Mouse (Mus musculus) CH12.LX (cell line): ENCODE data around the gene Vgll1. TPM values are rescaled to one million over a fixed set of nuclear protein-coding genes. Genes with fewer than 3 reads are reported as not detected.

Experiments
- DNase-seq: peaks from one replicate; pipeline ENCODE4 v3.0.0-alpha.2; 2013; ENCODE audit errors: extremely low read depth
- H3K27ac ChIP-seq: 2 replicates; pipeline ENCODE4 v1.5.1; 2012; ENCODE audit warnings: low read depth, mild to moderate bottlenecking, control low read depth, moderate library complexity; ENCODE audit not compliant: insufficient read depth
- H3K27me3 ChIP-seq: replicated peaks from 2 replicates; pipeline ENCODE3; 2012; ENCODE audit warnings: inconsistent platforms
- H3K36me3 ChIP-seq, 2 experiments: replicated peaks in 1 of 2; 2 replicates each; pipeline versions ENCODE3 to v1.6.1; 2012; ENCODE audit warnings: inconsistent platforms in 1 of 2, low read length in 1 of 2, mild to moderate bottlenecking in 1 of 2, mixed read lengths in 1 of 2, moderate library complexity in 1 of 2; ENCODE audit not compliant: control insufficient read depth in 1 of 2, insufficient read depth in 1 of 2
- H3K4me1 ChIP-seq, 2 experiments: 2 replicates each; pipeline ENCODE4 v1.6.1; 2012; ENCODE audit warnings: inconsistent platforms in 1 of 2, moderate library complexity in 1 of 2; ENCODE audit not compliant: insufficient read depth in 2 of 2, control insufficient read depth in 1 of 2
- H3K4me2 ChIP-seq: 2 replicates; pipeline ENCODE4 v1.6.1; 2012; ENCODE audit warnings: low read depth, mild to moderate bottlenecking, control low read depth; ENCODE audit not compliant: poor library complexity, insufficient read depth, severe bottlenecking
- H3K4me3 ChIP-seq, 3 experiments: fragments of 150-350 bp in 1 of 3; sonication (generic) in 1 of 3; replicated peaks in 1 of 3; 2 replicates each; pipeline versions ENCODE3 to v1.5.1; 2011 to 2012; ENCODE audit warnings: low read depth in 2 of 3, low read length in 2 of 3, mild to moderate bottlenecking in 2 of 3, moderate library complexity in 2 of 3, control low read depth in 1 of 3, improper control_type of control experiment in 1 of 3, inconsistent platforms in 1 of 3, mixed read lengths in 1 of 3; ENCODE audit not compliant: poor library complexity in 1 of 3
- H3K79me2 ChIP-seq: replicated peaks from 2 replicates; pipeline ENCODE4 v1.6.1; 2012; ENCODE audit warnings: mild to moderate bottlenecking, moderate library complexity; ENCODE audit not compliant: control insufficient read depth, poor library complexity, insufficient read depth, severe bottlenecking; ENCODE audit errors: extremely low read depth
- H3K9ac ChIP-seq: 2 replicates; pipeline ENCODE4 v1.6.1; 2012; ENCODE audit warnings: low read depth, mild to moderate bottlenecking, control low read depth, moderate library complexity; ENCODE audit not compliant: insufficient read depth
- H3K9me3 ChIP-seq: replicated peaks from 2 replicates; pipeline ENCODE3; 2012; ENCODE audit warnings: low read length, inconsistent platforms, mixed read lengths
- CTCF ChIP-seq, 2 experiments: IDR thresholded peaks in 1 of 2; conservative IDR thresholded peaks in 1 of 2; 2 replicates each; pipeline ENCODE4 v1.5.1; 2011 to 2012; ENCODE audit warnings: low read depth in 2 of 2, low read length in 2 of 2, improper control_type of control experiment in 1 of 2, inconsistent platforms in 1 of 2, mild to moderate bottlenecking in 1 of 2, moderate library complexity in 1 of 2
- E2F4 ChIP-seq: IDR thresholded peaks from 2 replicates; pipeline ENCODE4 v1.6.1; 2011; ENCODE audit warnings: low read depth, low read length, improper control_type of control experiment; ENCODE audit not compliant: insufficient replicate concordance
- EP300 ChIP-seq: IDR thresholded peaks from 2 replicates; pipeline ENCODE4 v1.6.1; 2011; ENCODE audit warnings: low read length, improper control_type of control experiment
- ETS1 ChIP-seq: conservative IDR thresholded peaks from 2 replicates; pipeline ENCODE4 v1.6.1; 2012; ENCODE audit warnings: low read depth, mild to moderate bottlenecking, inconsistent platforms, low read length, improper control_type of control experiment, moderate library complexity
- HCFC1 ChIP-seq: IDR thresholded peaks from 2 replicates; pipeline ENCODE4 v1.6.1; 2012; ENCODE audit warnings: low read depth, mild to moderate bottlenecking, inconsistent platforms, low read length, improper control_type of control experiment
- JUND ChIP-seq: conservative IDR thresholded peaks from 2 replicates; pipeline ENCODE4 v1.6.1; 2011; ENCODE audit warnings: low read depth, low read length, improper control_type of control experiment
- KAT2A ChIP-seq: IDR thresholded peaks from 2 replicates; pipeline ENCODE4 v1.6.1; 2012; ENCODE audit warnings: low read length, improper control_type of control experiment, inconsistent platforms; ENCODE audit not compliant: insufficient replicate concordance
- MAFK ChIP-seq: IDR thresholded peaks from 2 replicates; pipeline ENCODE4 v1.6.1; 2011; ENCODE audit warnings: low read length, improper control_type of control experiment; ENCODE audit not compliant: insufficient replicate concordance
- MAX ChIP-seq: IDR thresholded peaks from 2 replicates; pipeline ENCODE4 v1.6.1; 2011; ENCODE audit warnings: low read length, improper control_type of control experiment
- MEF2A ChIP-seq: IDR thresholded peaks from 2 replicates; pipeline ENCODE4 v1.6.1; 2014; ENCODE audit warnings: low read depth, mild to moderate bottlenecking, inconsistent platforms, low read length, improper control_type of control experiment, borderline replicate concordance
- NELFE ChIP-seq: IDR thresholded peaks from 2 replicates; pipeline ENCODE4 v1.6.1; 2011; ENCODE audit warnings: low read depth, low read length, improper control_type of control experiment
- PAX5 ChIP-seq: IDR thresholded peaks from 2 replicates; pipeline ENCODE4 v1.6.1; 2012; ENCODE audit warnings: low read length, inconsistent platforms, mixed read lengths
- POLR2AphosphoS2 ChIP-seq: IDR thresholded peaks from 2 replicates; pipeline ENCODE4 v1.6.1; 2011; ENCODE audit warnings: low read depth, low read length, improper control_type of control experiment
- RAD21 ChIP-seq: IDR thresholded peaks from 2 replicates; pipeline ENCODE4 v1.6.1; 2011; ENCODE audit warnings: low read depth, mild to moderate bottlenecking, low read length, improper control_type of control experiment, moderate library complexity
- RCOR1 ChIP-seq: conservative IDR thresholded peaks from 2 replicates; pipeline ENCODE4 v1.6.1; 2012; ENCODE audit warnings: low read depth, mild to moderate bottlenecking, inconsistent platforms, low read length, improper control_type of control experiment
- SMC3 ChIP-seq: IDR thresholded peaks from 2 replicates; pipeline ENCODE4 v1.6.1; 2011; ENCODE audit warnings: low read depth, low read length, improper control_type of control experiment
- TBP ChIP-seq: conservative IDR thresholded peaks from 2 replicates; pipeline ENCODE4 v1.6.1; 2011; ENCODE audit warnings: low read depth, low read length, improper control_type of control experiment
- USF1 ChIP-seq: IDR thresholded peaks from 2 replicates; pipeline ENCODE4 v1.6.1; 2014; ENCODE audit warnings: low read depth, mild to moderate bottlenecking, inconsistent platforms, low read length, improper control_type of control experiment
- USF2 ChIP-seq: conservative IDR thresholded peaks from 2 replicates; pipeline ENCODE4 v1.6.1; 2011; ENCODE audit warnings: low read depth, low read length, improper control_type of control experiment
- ZMIZ1 ChIP-seq: IDR thresholded peaks from 2 replicates; pipeline ENCODE4 v1.6.1; 2012; ENCODE audit warnings: low read depth, mild to moderate bottlenecking, inconsistent platforms, low read length, improper control_type of control experiment
- ZNF384 ChIP-seq: IDR thresholded peaks from 2 replicates; pipeline ENCODE4 v1.6.1; 2012; ENCODE audit warnings: low read depth, low read length, improper control_type of control experiment, inconsistent platforms
- dilution Hi-C: fragments of 300-500 bp; cut with MboI; formaldehyde crosslinking; loops from 2 replicates; pipeline ENCODE4 v1.14.3; 2020; ENCODE audit warnings: low sequenced_read_pairs; ENCODE audit not compliant: extremely low pct_unique_long_range_greater_than_20kb, extremely low pct_ligation_motif_present
- in situ Hi-C: fragments of 300-500 bp; cut with MboI; formaldehyde crosslinking; loops from 3 replicates; pipeline ENCODE4 v1.14.3; 2019; ENCODE audit warnings: low sequenced_read_pairs, low pct_ligation_motif_present, low pct_unique_long_range_greater_than_20kb, mixed read lengths
- polyA plus RNA-seq: library from polyadenylated mRNA; unstranded; fragments of >175 nt; gene quantifications from 2 replicates; pipeline ENCODE4 v1.2.1, GENCODE M21; 2012; ENCODE audit warnings: low read depth; ENCODE audit not compliant: insufficient read length
- total RNA-seq, 2 experiments: library from RNA; depleted of rRNA; stranded (reverse); fragments of 300-350 nt in 1 of 2; fragments of >200 nt in 1 of 2; gene quantifications; 2 replicates each; pipeline ENCODE4 v1.2.3; 2012 to 2014

Gene Vgll1
- total and polyA plus RNA-seq, 3 experiments = 0.17 to 0.97 TPM; not detected in 1

- Histone ChIP-seq H3K79me2 (no peaks in the 10 kb centered on the region), H3K36me3 (no peaks in the 10 kb centered on the region), H3K27me3 (no peaks in the 10 kb centered on the region), H3K4me3 (no peak overlapping the region), H3K9ac (no peak overlapping the region), H3K9me3 (no peaks in the 10 kb centered on the region), H3K4me1 (no peaks in the 10 kb centered on the region), H3K4me2 (no peak overlapping the region), H3K27ac (no peak overlapping the region)
- TF ChIP-seq RAD21 = peak; percentile 49
- TF ChIP-seq POLR2AphosphoS2 = no peak
- peak in 1 of 2 experiments; percentile 56; a peak in 2 of 4 replicates for TF ChIP-seq CTCF (conservative IDR thresholded peaks at IDR 0.05 in 1 of 2, IDR thresholded peaks at IDR 0.05 in 1 of 2; ENCODE audit: low read depth in 2 of 2, low read length in 2 of 2)
- TF ChIP-seq SMC3 = peak; percentile 44
- no peak for TF ChIP-seq USF2
- in situ Hi-C loops = no loop called here
- DNase-seq = peak; percentile 20
- dilution Hi-C loops = no loop called here
Measured at GRCm38 (mm10) chrX:57120768-57121167, 32.9 kb downstream of the Vgll1 start.

- dilution Hi-C loops (no loop called here), in situ Hi-C loops (no loop called here)
- no peak overlapping the region for H3K4me2 ChIP-seq
- no peak overlapping the region for H3K9ac ChIP-seq
- H3K27me3 ChIP-seq = no peaks in the 10 kb centered on the region
- H3K36me3 ChIP-seq = no peaks in the 10 kb centered on the region
- TF ChIP-seq RCOR1 (no peak), RAD21 (peak; percentile 34), PAX5 (no peak), CTCF (conservative IDR thresholded peaks at IDR 0.05 in 1 of 2, IDR thresholded peaks at IDR 0.05 in 1 of 2; ENCODE audit: low read depth in 2 of 2, low read length in 2 of 2) (peak in 1 of 2 experiments; percentile 44; a peak in 2 of 4 replicates), MAX (no peak), SMC3 (peak; percentile 21; the same call in 1 of the 2 replicates), ETS1 (no peak), EP300 (no peak)
- no peaks in the 10 kb centered on the region for H3K79me2 ChIP-seq
- H3K27ac ChIP-seq = no peak overlapping the region
- H3K4me1 ChIP-seq = no peaks in the 10 kb centered on the region
- H3K9me3 ChIP-seq = no peaks in the 10 kb centered on the region
- H3K4me3 ChIP-seq = no peak overlapping the region
- no peak for DNase-seq
Measured at GRCm38 (mm10) chrX:57130633-57131032, 42.7 kb downstream of the Vgll1 start.

GRCm38 (mm10) chrX:57137627-57138026 lies 49.7 kb downstream of the Vgll1 start:
- no peaks in the 10 kb centered on the region for H3K79me2 ChIP-seq
- in situ Hi-C loops = no loop called here
- H3K36me3 ChIP-seq = no peaks in the 10 kb centered on the region
- DNase-seq = no peak
- dilution Hi-C loops = no loop called here
- H3K4me3 ChIP-seq = no peak overlapping the region
- H3K9ac ChIP-seq = no peak overlapping the region
- no peak overlapping the region for H3K27ac ChIP-seq
- H3K4me1 ChIP-seq = no peaks in the 10 kb centered on the region
- H3K9me3 ChIP-seq = no peaks in the 10 kb centered on the region
- no peak overlapping the region for H3K4me2 ChIP-seq
- H3K27me3 ChIP-seq = no peaks in the 10 kb centered on the region
- TF ChIP-seq ZMIZ1 (no peak), TBP (no peak), ZNF384 (no peak), NELFE (no peak), MAFK (no peak), RAD21 (no peak), KAT2A (no peak), E2F4 (no peak), MAX (no peak), JUND (no peak), HCFC1 (no peak), MEF2A (no peak), USF1 (no peak), RCOR1 (no peak)
- TF ChIP-seq, all 38 proteins: peak for 0
